Comparison of ENCODE assay signal across 11 mouse cellular contexts in the genomic region with DNA sequence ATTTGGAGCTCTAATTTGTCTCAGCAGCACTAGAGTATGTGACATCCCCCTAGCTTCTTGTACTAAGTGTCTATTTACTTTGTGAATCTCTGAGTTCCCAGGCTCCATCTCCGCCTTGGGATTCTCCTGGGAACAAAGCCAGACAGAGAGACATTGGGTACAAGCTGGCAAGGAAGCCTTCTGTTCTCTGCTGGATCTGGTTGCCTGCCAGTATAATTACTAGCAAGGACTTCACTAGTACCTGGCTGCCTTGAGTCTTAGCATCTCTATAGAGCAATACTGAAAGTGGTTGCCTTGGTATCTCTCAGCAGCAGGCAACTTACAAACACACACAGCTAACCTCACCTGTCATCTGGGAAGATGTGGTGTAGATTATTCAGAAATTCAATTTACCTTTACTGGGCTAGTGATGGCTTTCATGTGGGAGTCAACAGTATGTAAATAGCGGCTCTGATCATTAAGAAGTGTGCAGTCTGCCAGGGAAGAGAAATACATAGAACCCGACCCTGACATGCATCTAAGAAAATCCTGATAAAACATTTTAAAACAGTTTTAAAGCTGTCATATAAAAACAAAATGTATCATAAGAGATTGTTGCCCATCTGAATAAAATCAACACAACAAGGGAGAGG.
DNase-seq lines count a peak whose midpoint lies in the region; ATAC-seq lines count a peak whose summit lies in the region.
"Had no signal": no experiment of that assay in that cellular context is flagged by ENCODE, and none has a peak within 500 bp of the region (broad histone marks: within the 10 kb centered on the region; RNA-seq: fewer than 3 reads in every experiment).

No protein-coding gene starts in this region.

- peak; percentile 67 for DNase-seq in layer of hippocampus, adult 11-12 months (ENCODE audit: low spot score)
- DNase-seq in layer of hippocampus, postnatal 25 days (ENCODE audit: extremely low spot score in 1 of 2, low spot score in 1 of 2) = no peak
- peak; percentile 44 to 62 for DNase-seq in cerebellum, postnatal 36 days
- peak; percentile 50 to 57 for DNase-seq in layer of hippocampus, postnatal 36 days
- DNase-seq in right cerebral cortex, postnatal 25 days = peak; percentile 65
- no peak for DNase-seq in adrenal gland, adult 8-10 months
- no peak for DNase-seq in heart, postnatal 14 days
- DNase-seq: heart, postnatal 36 days; kidney, postnatal 25 days had no signal

- ATAC-seq in granulocyte monocyte progenitor cell, adult 5-6 weeks (replicated peaks; ENCODE audit: poor library complexity, severe bottlenecking) = no peak
- ATAC-seq: Patski had no signal

- intact Hi-C loops in heart, postnatal 14 days (cut with DNase I) = no loop called here

Comparison
In these comparisons a context has a peak if more than half of its experiments do, and no peak if none do; other contexts are left out.
1. DNase-seq: peak in layer of hippocampus, adult 11-12 months (single experiment), cerebellum, postnatal 36 days (2 of 2), layer of hippocampus, postnatal 36 days (2 of 2) and right cerebral cortex, postnatal 25 days (single experiment); none in layer of hippocampus, postnatal 25 days (0 of 2), adrenal gland, adult 8-10 months (single experiment) and heart, postnatal 14 days (0 of 2).